Mouse (Mus musculus): ENCODE results near the gene Rpusd3. TPM values are rescaled to one million over a fixed set of nuclear protein-coding genes. Genes with fewer than 3 reads are reported as not detected.

Gene Rpusd3
- 11.3 and 16.9 TPM in 2 replicates for total RNA-seq (2021)
- long read RNA-seq, experiment 1, transcript Rpusd3-202 (9 exons, 1,269 nt): major isoform, 9 of 15 reads
- long read RNA-seq, experiment 1, partial matches to known transcripts: 0 of 15 reads
- long read RNA-seq, experiment 1, other reads (novel, unspliced or antisense): 3 of 15 reads
- long read RNA-seq, experiment 2, transcript Rpusd3-202 (9 exons, 1,269 nt): major isoform, 10 of 14 reads
- long read RNA-seq, experiment 2, partial matches to known transcripts: 0 of 14 reads
- long read RNA-seq, experiment 2, other reads (novel, unspliced or antisense): 3 of 14 reads

GRCm38 (mm10) chr6:113419199-113419587 is at the start of gene Rpusd3:
Rpusd3 (minus strand) TSS chr6:113419340.
- peak; percentile 100 for DNase-seq

- DNase-seq: no peak
These were observed 49.4 kb upstream of the Rpusd3 start for GRCm38 (mm10) chr6:113468512-113468911.

- peak; percentile 29 for DNase-seq
These were observed 46.5 kb upstream of the Rpusd3 start for GRCm38 (mm10) chr6:113465602-113466001.

- no peak for DNase-seq
These were observed 44.9 kb upstream of the Rpusd3 start for GRCm38 (mm10) chr6:113464040-113464439.

- DNase-seq: no peak
These were observed 39.5 kb upstream of the Rpusd3 start for GRCm38 (mm10) chr6:113458635-113459034.

- DNase-seq: no peak
These were observed 38.9 kb upstream of the Rpusd3 start, which contains the start of gene Il17re for GRCm38 (mm10) chr6:113457952-113458534. Il17re (plus strand) TSS chr6:113458484.

- no peak for DNase-seq
These were observed 35.9 kb upstream of the Rpusd3 start for GRCm38 (mm10) chr6:113455007-113455406.

GRCm38 (mm10) chr6:113451839-113452238 is 32.7 kb upstream of the Rpusd3 start:
- no peak for DNase-seq

- DNase-seq: no peak
These were observed 28.5 kb upstream of the Rpusd3 start for GRCm38 (mm10) chr6:113447639-113448038.

GRCm38 (mm10) chr6:113444207-113444965 is 25.2 kb upstream of the Rpusd3 start:
- no peak for DNase-seq

- peak; percentile 49 for DNase-seq
These were observed 24.0 kb upstream of the Rpusd3 start for GRCm38 (mm10) chr6:113443091-113443490.

- peak; percentile 96 for DNase-seq
These were observed 23.4 kb upstream of the Rpusd3 start, which contains the start of gene Jagn1 for GRCm38 (mm10) chr6:113442442-113443090. Jagn1 (plus strand) TSS chr6:113442569.

GRCm38 (mm10) chr6:113442087-113442441 is 22.9 kb upstream of the Rpusd3 start:
- no peak for DNase-seq

- peak; percentile 83 for DNase-seq
These were observed 22.1 kb upstream of the Rpusd3 start for GRCm38 (mm10) chr6:113441147-113441680.

- peak; percentile 57 for DNase-seq
These were observed 21.5 kb upstream of the Rpusd3 start for GRCm38 (mm10) chr6:113440686-113441085.

GRCm38 (mm10) chr6:113438721-113439430 is 19.7 kb upstream of the Rpusd3 start:
- DNase-seq: no peak

GRCm38 (mm10) chr6:113437135-113437534 is 18.0 kb upstream of the Rpusd3 start:
- no peak for DNase-seq

GRCm38 (mm10) chr6:113435664-113436205 is 16.6 kb upstream of the Rpusd3 start, which contains the start of gene Cidec:
Cidec (minus strand) TSS chr6:113435760.
- DNase-seq: peak; percentile 36

GRCm38 (mm10) chr6:113434691-113435090 is 15.6 kb upstream of the Rpusd3 start:
- peak; percentile 70 for DNase-seq

- no peak for DNase-seq
These were observed 14.5 kb upstream of the Rpusd3 start for GRCm38 (mm10) chr6:113433661-113434060.

- DNase-seq: no peak
These were observed 12.7 kb upstream of the Rpusd3 start for GRCm38 (mm10) chr6:113431801-113432200.

Measured in adrenal gland, postnatal 14 days (tissue).